Mouse (Mus musculus) MEL (cell line): ENCODE results near the gene Ano6. TPM values are rescaled to one million over a fixed set of nuclear protein-coding genes. Genes with fewer than 3 reads are reported as not detected.

Experiments
- DNase-seq: peaks from one replicate; pipeline ENCODE4 v3.0.0; 2011; ENCODE audit warnings: low read depth, low spot score
- H3K27ac ChIP-seq: 2 replicates; pipeline ENCODE4 v1.5.1; 2012; ENCODE audit warnings: low read depth, mild to moderate bottlenecking, control low read depth, low read length, moderate library complexity; ENCODE audit not compliant: control insufficient read depth
- H3K27me3 ChIP-seq, 2 experiments: fragments of 150-350 bp in 1 of 2; sonication (generic) in 1 of 2; 2 replicates each; pipeline ENCODE4 v1.6.1; 2012; ENCODE audit warnings: low read length in 2 of 2, mild to moderate bottlenecking in 2 of 2, improper control_type of control experiment in 1 of 2, moderate library complexity in 1 of 2; ENCODE audit not compliant: insufficient read depth in 2 of 2, control insufficient read depth in 1 of 2
- H3K36me3 ChIP-seq, 2 experiments: 2 replicates each; pipeline ENCODE4 v1.6.1; 2012 to 2014; ENCODE audit warnings: low read length in 2 of 2, improper control_type of control experiment in 1 of 2, inconsistent platforms in 1 of 2, mild to moderate bottlenecking in 1 of 2; ENCODE audit not compliant: insufficient read depth in 2 of 2, control insufficient read depth in 1 of 2
- H3K4me1 ChIP-seq, 2 experiments: fragments of 150-350 bp in 1 of 2; sonication (generic) in 1 of 2; 2 replicates each; pipeline ENCODE4 v1.6.1; 2012; ENCODE audit warnings: low read length in 2 of 2, improper control_type of control experiment in 1 of 2, mild to moderate bottlenecking in 1 of 2; ENCODE audit not compliant: insufficient read depth in 2 of 2, control insufficient read depth in 1 of 2
- H3K4me3 ChIP-seq, 2 experiments: fragments of 150-350 bp in 1 of 2; sonication (generic) in 1 of 2; 2 replicates each; pipeline ENCODE4 v1.5.1; 2012; ENCODE audit warnings: low read depth in 2 of 2, low read length in 2 of 2, mild to moderate bottlenecking in 2 of 2, moderate library complexity in 2 of 2, control low read depth in 1 of 2, improper control_type of control experiment in 1 of 2; ENCODE audit not compliant: control insufficient read depth in 1 of 2, insufficient read depth in 1 of 2
- H3K79me2 ChIP-seq: 2 replicates; pipeline ENCODE4 v1.6.1; 2012; ENCODE audit warnings: mild to moderate bottlenecking, low read length, moderate library complexity; ENCODE audit not compliant: control insufficient read depth, poor library complexity, insufficient read depth
- H3K9ac ChIP-seq: 2 replicates; pipeline ENCODE4 v1.6.1; 2012; ENCODE audit warnings: low read depth, mild to moderate bottlenecking, control low read depth, low read length, moderate library complexity; ENCODE audit not compliant: control insufficient read depth, poor library complexity, severe bottlenecking
- H3K9me3 ChIP-seq: fragments of 150-350 bp; sonication (generic); replicated peaks from 2 replicates; pipeline ENCODE4 v1.6.1; 2012; ENCODE audit warnings: mild to moderate bottlenecking, low read length, improper control_type of control experiment, moderate library complexity; ENCODE audit not compliant: insufficient read depth
- BHLHE40 ChIP-seq: IDR thresholded peaks from 2 replicates; pipeline ENCODE4 v1.6.1; 2012; ENCODE audit warnings: low read depth, mild to moderate bottlenecking, inconsistent platforms, low read length, improper control_type of control experiment, borderline replicate concordance
- CHD1 ChIP-seq: IDR thresholded peaks from 2 replicates; pipeline ENCODE4 v1.6.1; 2012; ENCODE audit warnings: low read depth, mild to moderate bottlenecking, inconsistent platforms, low read length, improper control_type of control experiment
- E2F4 ChIP-seq: IDR thresholded peaks from 2 replicates; pipeline ENCODE4 v1.6.1; 2011; ENCODE audit warnings: low read depth, low read length, improper control_type of control experiment, borderline replicate concordance
- ELF1 ChIP-seq: IDR thresholded peaks from 2 replicates; pipeline ENCODE4 v1.6.1; 2014; ENCODE audit warnings: low read depth, mild to moderate bottlenecking, inconsistent platforms, low read length, improper control_type of control experiment, moderate library complexity
- HCFC1 ChIP-seq: IDR thresholded peaks from 2 replicates; pipeline ENCODE4 v1.6.1; 2012; ENCODE audit warnings: low read depth, mild to moderate bottlenecking, inconsistent platforms, low read length, improper control_type of control experiment, moderate library complexity
- JUND ChIP-seq: IDR thresholded peaks from 2 replicates; pipeline ENCODE4 v1.6.1; 2011; ENCODE audit warnings: low read depth, mild to moderate bottlenecking, improper control_type of control experiment, low read length
- KAT2A ChIP-seq: conservative IDR thresholded peaks from 2 replicates; pipeline ENCODE4 v1.6.1; 2012; ENCODE audit warnings: low read depth, low read length, improper control_type of control experiment, inconsistent platforms
- MAZ ChIP-seq: IDR thresholded peaks from 2 replicates; pipeline ENCODE4 v1.6.1; 2012; ENCODE audit warnings: low read depth, mild to moderate bottlenecking, inconsistent platforms, low read length, improper control_type of control experiment
- MEF2A ChIP-seq: IDR thresholded peaks from 2 replicates; pipeline ENCODE4 v1.6.1; 2014; ENCODE audit warnings: low read depth, mild to moderate bottlenecking, inconsistent platforms, low read length, improper control_type of control experiment; ENCODE audit not compliant: poor library complexity, insufficient replicate concordance, severe bottlenecking; ENCODE audit errors: extremely low read depth
- MYB ChIP-seq: IDR thresholded peaks from 2 replicates; pipeline ENCODE4 v1.6.1; 2011; ENCODE audit warnings: mild to moderate bottlenecking, low read depth, low read length, improper control_type of control experiment
- MYC ChIP-seq: IDR thresholded peaks from 2 replicates; pipeline ENCODE4 v1.6.1; 2011; ENCODE audit warnings: low read depth, mild to moderate bottlenecking, low read length, improper control_type of control experiment, moderate library complexity
- POLR2A ChIP-seq, 2 experiments: IDR thresholded peaks; 2 replicates each; pipeline ENCODE4 v1.6.1; 2011 to 2012; ENCODE audit warnings: low read length in 2 of 2, mild to moderate bottlenecking in 2 of 2, control low read depth in 1 of 2, improper control_type of control experiment in 1 of 2, low read depth in 1 of 2, moderate library complexity in 1 of 2; ENCODE audit not compliant: control insufficient read depth in 1 of 2, insufficient read depth in 1 of 2, poor library complexity in 1 of 2
- POLR2AphosphoS2 ChIP-seq: IDR thresholded peaks from 2 replicates; pipeline ENCODE4 v1.6.1; 2011; ENCODE audit warnings: low read length, improper control_type of control experiment
- POLR2AphosphoS5 ChIP-seq: IDR thresholded peaks from 2 replicates; pipeline ENCODE4 v1.6.1; 2012; ENCODE audit warnings: low read depth, borderline replicate concordance, mild to moderate bottlenecking, inconsistent platforms, low read length, moderate library complexity, mixed read lengths
- RCOR1 ChIP-seq: IDR thresholded peaks from 2 replicates; pipeline ENCODE4 v1.6.1; 2012; ENCODE audit warnings: low read depth, mild to moderate bottlenecking, inconsistent platforms, low read length, improper control_type of control experiment
- TAL1 ChIP-seq: IDR thresholded peaks from 2 replicates; pipeline ENCODE4 v1.6.1; 2012; ENCODE audit warnings: mild to moderate bottlenecking, inconsistent platforms, low read length, moderate library complexity, mixed read lengths
- TBP ChIP-seq: IDR thresholded peaks from 2 replicates; pipeline ENCODE4 v1.8.0; 2011; ENCODE audit warnings: low read depth, low read length, improper control_type of control experiment
- USF1 ChIP-seq: IDR thresholded peaks from 2 replicates; pipeline ENCODE4 v1.6.1; 2014; ENCODE audit warnings: low read depth, mild to moderate bottlenecking, inconsistent platforms, low read length, improper control_type of control experiment, moderate library complexity
- ZC3H11A ChIP-seq: IDR thresholded peaks from 2 replicates; pipeline ENCODE4 v1.6.1; 2012; ENCODE audit warnings: low read depth, mild to moderate bottlenecking, inconsistent platforms, low read length, improper control_type of control experiment
- ZKSCAN1 ChIP-seq: IDR thresholded peaks from 2 replicates; pipeline ENCODE4 v1.6.1; 2012; ENCODE audit warnings: low read depth, mild to moderate bottlenecking, inconsistent platforms, low read length, improper control_type of control experiment, moderate library complexity
- polyA plus RNA-seq, 2 experiments: library from polyadenylated mRNA; stranded (reverse) in 1 of 2; unstranded in 1 of 2; fragments of >175 nt in 1 of 2; fragments of >200 nt in 1 of 2; gene quantifications; 2 replicates each; pipeline versions ENCODE4 v1.2.1 to v1.2.4; 2012; ENCODE audit warnings: low replicate concordance in 2 of 2, low read depth in 1 of 2; ENCODE audit not compliant: insufficient read length in 2 of 2, insufficient read depth in 1 of 2, missing spikeins in 1 of 2
- total RNA-seq: library from RNA; depleted of rRNA; stranded (reverse); fragments of 300-350 nt; gene quantifications from 2 replicates; pipeline ENCODE4 v1.2.3, GENCODE M21; 2012

Gene Ano6
- total and polyA plus RNA-seq, 3 experiments, result 54.8 to 66.6 (median 61.4) TPM

GRCm38 (mm10) chr15:95863865-95864660 lies 73.4 kb downstream of the Ano6 start:
- no peak overlapping the region for H3K4me3 ChIP-seq
- no peak overlapping the region for H3K9ac ChIP-seq
- no peak for TF ChIP-seq POLR2A (IDR thresholded peaks at IDR 0.05; ENCODE audit: control insufficient read depth in 1 of 2, insufficient read depth in 1 of 2, low read depth in 1 of 2, low read length in 2 of 2, poor library complexity in 1 of 2)
- no peak for TF ChIP-seq HCFC1
- TF ChIP-seq USF1, result no peak
- no peak for TF ChIP-seq MEF2A
- TF ChIP-seq ZC3H11A, result no peak
- no peak for TF ChIP-seq RCOR1
- TF ChIP-seq BHLHE40, result no peak
- no peak for TF ChIP-seq CHD1
- TF ChIP-seq ELF1, result no peak
- no peak for TF ChIP-seq JUND
- no peak for TF ChIP-seq TAL1
- TF ChIP-seq MYB, result no peak
- no peak for TF ChIP-seq POLR2AphosphoS5
- TF ChIP-seq KAT2A, result no peak
- TF ChIP-seq ZKSCAN1, result no peak
- TF ChIP-seq, all 39 proteins: peak for 0
- Histone ChIP-seq H3K36me3 (peaks cover 0 to 20% of the 10 kb centered on the region in 2 experiments; a peak in 2 of 4 replicates), H3K9me3 (no peaks in the 10 kb centered on the region), H3K27ac (no peak overlapping the region), H3K79me2 (peaks cover 29% of the 10 kb centered on the region), H3K27me3 (no peaks in the 10 kb centered on the region), H3K4me1 (no peaks in the 10 kb centered on the region)
- DNase-seq, result no peak

DNA sequence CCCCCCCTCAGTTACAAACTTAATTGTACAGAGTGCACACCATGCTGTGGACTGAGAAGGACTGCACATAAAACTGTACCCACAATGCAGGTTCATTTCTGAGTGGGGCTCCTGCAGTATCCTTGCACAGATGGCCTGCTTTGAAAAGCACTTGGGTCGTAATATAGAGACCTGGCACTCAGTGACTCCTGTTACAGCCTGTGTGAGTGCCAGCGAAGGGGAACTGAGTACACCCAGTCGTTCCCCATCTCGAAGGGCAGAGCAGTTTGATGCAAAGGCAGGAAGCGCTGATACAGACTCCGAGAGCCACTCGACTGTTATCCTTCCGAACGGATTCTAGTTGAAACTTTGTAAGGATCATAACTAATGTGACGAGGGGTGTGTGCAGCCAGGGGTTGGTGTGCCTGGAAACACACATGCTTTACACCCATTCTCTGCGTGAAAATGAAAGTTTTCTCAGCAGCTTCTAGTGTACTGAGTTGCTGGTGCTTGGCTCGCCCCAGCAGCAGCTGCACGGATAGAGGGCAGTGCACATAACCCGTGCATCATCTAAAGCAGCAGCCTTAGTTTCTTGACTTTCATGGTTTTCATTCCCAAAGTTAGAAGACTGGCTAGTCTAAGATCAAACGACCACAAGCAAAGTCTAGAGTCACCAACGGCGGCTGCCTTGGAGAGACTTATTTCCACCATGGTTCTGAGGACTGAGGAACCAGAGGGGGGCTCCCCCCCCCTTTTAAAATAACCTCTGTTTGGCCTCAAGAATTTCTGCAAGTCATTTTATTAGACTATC lies 74.9 kb downstream of the Ano6 start:
- Histone ChIP-seq H3K27ac (no peak overlapping the region), H3K9me3 (no peaks in the 10 kb centered on the region), H3K4me1 (no peaks in the 10 kb centered on the region), H3K9ac (no peak overlapping the region), H3K27me3 (no peaks in the 10 kb centered on the region), H3K79me2 (peaks cover 23% of the 10 kb centered on the region), H3K36me3 (peaks cover 0 to 19% of the 10 kb centered on the region in 2 experiments; a peak in 2 of 4 replicates), H3K4me3 (no peak overlapping the region)
- DNase-seq, result no peak
- TF ChIP-seq MAZ (no peak), MYC (no peak), USF1 (no peak), MEF2A (no peak), TAL1 (no peak), HCFC1 (no peak), E2F4 (no peak), ZC3H11A (no peak), TBP (no peak), POLR2AphosphoS2 (no peak)
